Mouse (Mus musculus): ENCODE measurements at regions not wholly inside any gene's neighbourhood (a gene's known extent, or its start where the extent isn't known, plus 50 kb on each side); places are given as distances from the start of the nearest gene placed in this dataset.

DNA sequence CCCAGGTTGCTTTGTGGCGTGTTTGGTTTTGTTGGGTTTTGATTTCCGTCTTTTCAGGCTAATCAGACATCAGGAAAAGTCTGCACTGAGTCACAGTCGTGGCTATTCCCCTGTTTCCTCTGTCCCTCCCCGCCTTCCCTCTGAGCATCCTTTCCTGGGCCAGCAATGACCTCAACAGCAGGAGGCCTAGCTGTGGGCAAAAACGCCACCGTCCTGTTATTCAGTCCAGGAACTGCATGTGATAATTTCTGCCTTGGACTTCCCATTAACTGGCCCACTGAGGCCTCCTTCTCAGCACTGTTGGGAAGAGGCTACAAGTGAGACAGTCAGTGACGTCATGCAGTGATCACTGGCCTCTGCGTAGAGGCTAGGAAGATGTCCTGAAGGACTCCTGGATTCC lies 1212.0 kb upstream of the A1bg start:
- TF ChIP-seq GATA1 (IDR thresholded peaks at IDR 0.05; ENCODE audit: low read length), result no peak

- no peak for TF ChIP-seq GATA1 (IDR thresholded peaks at IDR 0.05; ENCODE audit: low read length)
Measured at GRCm38 (mm10) chr15:62134308-62134707, 1211.5 kb upstream of the A1bg start.

DNA sequence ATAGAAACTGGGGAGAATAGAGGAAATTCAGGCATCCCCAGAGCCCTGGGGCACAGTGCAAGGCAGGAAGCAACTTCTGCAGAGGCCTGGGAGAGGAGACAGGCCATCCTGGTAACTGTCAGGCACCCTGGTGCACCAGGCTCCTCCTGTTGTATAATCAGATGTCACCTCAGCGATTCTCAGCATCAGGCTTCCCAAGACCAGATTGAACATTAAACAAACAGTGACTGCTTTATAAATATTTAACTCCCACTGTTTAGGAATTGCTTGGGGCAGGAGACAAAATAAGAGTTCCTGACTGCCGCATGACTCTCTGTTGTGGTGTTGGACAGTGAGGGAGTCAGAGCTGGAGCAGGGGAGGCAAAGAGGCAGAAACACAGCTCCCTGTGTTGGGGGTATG lies 1210.1 kb upstream of the A1bg start:
- TF ChIP-seq GATA1 (IDR thresholded peaks at IDR 0.05; ENCODE audit: low read length), result no peak

GRCm38 (mm10) chr15:62131686-62132085 lies 1208.9 kb upstream of the A1bg start:
- TF ChIP-seq GATA1 (IDR thresholded peaks at IDR 0.05; ENCODE audit: low read length), result no peak

GRCm38 (mm10) chr15:62130530-62130929 lies 1207.7 kb upstream of the A1bg start:
- TF ChIP-seq GATA1 (IDR thresholded peaks at IDR 0.05; ENCODE audit: low read length), result no peak

DNA sequence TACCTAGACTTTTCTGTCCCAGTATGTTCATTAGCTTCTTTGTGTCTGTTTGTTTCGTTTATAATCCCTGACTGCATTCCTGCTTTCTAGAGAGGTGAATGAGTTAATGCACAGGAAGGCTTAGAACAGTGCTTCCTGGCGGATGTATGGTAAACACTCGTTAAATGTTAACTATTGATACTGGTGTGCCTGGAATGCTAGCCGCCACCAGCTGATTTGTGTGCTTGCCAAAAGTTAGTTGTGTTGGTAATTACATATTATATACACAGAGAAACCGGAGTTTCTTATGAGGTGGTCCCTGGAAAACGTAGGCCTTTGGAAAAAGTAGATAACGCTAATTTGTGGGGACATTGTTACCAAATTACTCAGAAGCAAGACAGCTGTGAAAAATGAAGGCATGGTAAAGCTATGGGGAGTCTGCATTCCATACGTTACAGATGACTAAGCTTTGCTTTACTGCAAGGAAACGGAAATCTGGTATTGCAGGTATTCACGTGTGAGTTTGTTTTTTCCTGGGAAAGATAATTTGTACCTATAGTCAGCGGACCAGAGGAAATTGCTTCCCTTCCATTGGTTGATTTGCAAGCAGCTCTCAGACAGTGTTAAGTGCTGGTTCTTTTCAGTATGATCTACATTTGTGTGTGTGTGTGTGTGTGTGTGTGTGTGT lies 1205.9 kb upstream of the A1bg start:
- no peak for TF ChIP-seq GATA1 (IDR thresholded peaks at IDR 0.05; ENCODE audit: low read length)

- TF ChIP-seq GATA1 (IDR thresholded peaks at IDR 0.05; ENCODE audit: low read length), result no peak
Measured at GRCm38 (mm10) chr15:62127602-62128158, 1204.9 kb upstream of the A1bg start.

DNA sequence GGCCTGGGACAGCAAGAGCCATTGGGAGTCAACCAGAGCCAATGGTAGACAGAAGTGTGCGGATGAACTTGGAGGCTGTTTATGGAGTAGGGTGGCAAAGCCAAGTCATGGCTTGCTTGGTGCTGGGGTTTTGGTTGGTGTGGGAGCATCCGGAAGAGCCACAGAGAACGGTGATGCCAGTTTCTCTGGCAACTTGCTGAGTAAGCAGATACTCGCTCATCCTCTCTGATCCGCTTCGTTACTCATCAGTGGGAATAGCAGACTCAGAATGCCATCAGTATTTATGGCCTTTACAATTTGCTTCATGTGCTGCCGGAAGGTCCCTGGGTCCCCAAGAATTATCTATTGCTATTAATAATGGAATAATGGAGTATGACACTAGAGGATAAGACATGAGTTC lies 1202.9 kb upstream of the A1bg start:
- TF ChIP-seq GATA1 (IDR thresholded peaks at IDR 0.05; ENCODE audit: low read length), result no peak

GRCm38 (mm10) chr15:62123756-62124155 lies 1200.9 kb upstream of the A1bg start:
- no peak for TF ChIP-seq GATA1 (IDR thresholded peaks at IDR 0.05; ENCODE audit: low read length)

DNA sequence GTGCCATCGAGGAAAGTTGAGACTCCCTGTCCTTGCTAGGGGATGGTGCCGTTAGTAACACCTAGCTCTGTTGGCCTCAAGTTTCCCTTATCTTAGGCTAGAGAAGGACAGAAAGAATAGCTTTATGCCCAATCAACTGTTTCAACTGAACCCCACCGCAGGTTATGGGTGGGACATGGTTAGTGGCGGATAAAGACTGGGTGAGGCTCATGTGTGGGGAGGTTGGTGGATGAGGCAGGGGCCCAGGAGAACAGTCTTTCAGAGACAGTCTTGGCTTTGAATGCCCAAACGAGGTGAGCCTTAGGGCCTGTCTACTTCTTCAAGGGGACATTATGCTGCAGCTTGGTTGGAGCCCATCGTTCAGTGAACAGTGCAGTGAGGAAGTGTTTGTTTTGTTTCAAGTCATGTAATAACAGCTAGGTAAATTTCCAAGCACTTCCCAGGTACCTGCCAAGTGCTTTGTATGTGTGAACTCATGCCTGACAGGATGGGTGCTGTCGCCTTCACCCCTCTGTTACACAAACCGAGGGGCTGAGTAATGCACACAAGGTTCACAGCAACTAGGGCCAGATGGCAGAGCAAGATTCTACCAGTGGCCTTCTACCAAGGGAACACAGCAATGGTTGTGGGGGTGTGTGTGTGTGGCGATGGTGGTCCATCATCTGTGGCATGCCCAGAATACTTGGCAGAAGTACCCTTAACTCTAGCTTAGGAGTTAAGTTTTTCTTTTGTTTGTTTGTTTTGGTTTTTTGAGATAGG lies 1199.6 kb upstream of the A1bg start:
- TF ChIP-seq GATA1 (IDR thresholded peaks at IDR 0.05; ENCODE audit: low read length), result no peak

- TF ChIP-seq GATA1 (IDR thresholded peaks at IDR 0.05; ENCODE audit: low read length), result no peak
Measured at GRCm38 (mm10) chr15:62121696-62122095, 1198.9 kb upstream of the A1bg start.

DNA sequence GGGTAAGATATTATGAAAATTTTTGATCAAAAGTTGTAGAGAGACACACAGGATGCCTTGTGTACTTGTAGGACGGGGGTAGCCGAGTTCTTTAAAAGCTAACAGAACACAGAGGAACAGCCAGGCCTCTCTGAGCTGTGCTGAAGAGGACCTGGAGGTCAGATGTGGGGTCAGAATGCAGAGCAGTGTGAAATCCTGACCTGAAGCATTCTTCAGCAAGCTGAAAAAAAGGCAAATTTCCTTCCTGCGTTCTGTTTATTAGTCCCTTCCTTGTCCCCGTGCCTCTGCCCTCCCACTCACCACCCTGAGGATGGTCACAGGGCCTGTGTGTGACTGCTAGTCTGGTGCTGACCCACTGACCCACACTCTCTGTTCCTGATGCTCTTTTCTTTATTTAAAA lies 1197.9 kb upstream of the A1bg start:
- no peak for TF ChIP-seq GATA1 (IDR thresholded peaks at IDR 0.05; ENCODE audit: low read length)

- no peak for TF ChIP-seq GATA1 (IDR thresholded peaks at IDR 0.05; ENCODE audit: low read length)
Measured at GRCm38 (mm10) chr15:62118997-62119396, 1196.2 kb upstream of the A1bg start.

GRCm38 (mm10) chr15:62116184-62116583 lies 1193.4 kb upstream of the A1bg start:
- no peak for TF ChIP-seq GATA1 (IDR thresholded peaks at IDR 0.05; ENCODE audit: low read length)

DNA sequence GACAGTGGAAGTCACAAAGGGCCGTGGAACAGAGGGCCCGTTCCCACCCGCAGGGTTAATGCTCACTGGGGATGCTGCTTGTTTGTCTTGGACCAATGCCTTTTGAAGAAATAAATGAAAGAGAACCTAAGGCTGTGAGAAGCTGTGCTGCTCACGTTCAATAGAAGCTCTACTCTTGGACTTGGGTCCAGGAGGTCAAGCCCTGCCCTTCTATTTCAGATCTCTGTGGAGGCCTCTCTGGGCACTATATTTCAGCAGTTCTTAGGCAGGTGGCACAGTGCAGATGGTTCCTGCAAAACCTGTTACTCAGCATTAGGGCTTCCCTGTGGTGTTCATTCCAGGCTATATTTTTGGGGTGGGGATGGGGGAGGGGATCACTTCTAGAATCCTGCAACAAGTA lies 1192.0 kb upstream of the A1bg start:
- TF ChIP-seq GATA1 (IDR thresholded peaks at IDR 0.05; ENCODE audit: low read length), result no peak

- no peak for TF ChIP-seq GATA1 (IDR thresholded peaks at IDR 0.05; ENCODE audit: low read length)
Measured at GRCm38 (mm10) chr15:62112151-62112550, 1189.3 kb upstream of the A1bg start.

DNA sequence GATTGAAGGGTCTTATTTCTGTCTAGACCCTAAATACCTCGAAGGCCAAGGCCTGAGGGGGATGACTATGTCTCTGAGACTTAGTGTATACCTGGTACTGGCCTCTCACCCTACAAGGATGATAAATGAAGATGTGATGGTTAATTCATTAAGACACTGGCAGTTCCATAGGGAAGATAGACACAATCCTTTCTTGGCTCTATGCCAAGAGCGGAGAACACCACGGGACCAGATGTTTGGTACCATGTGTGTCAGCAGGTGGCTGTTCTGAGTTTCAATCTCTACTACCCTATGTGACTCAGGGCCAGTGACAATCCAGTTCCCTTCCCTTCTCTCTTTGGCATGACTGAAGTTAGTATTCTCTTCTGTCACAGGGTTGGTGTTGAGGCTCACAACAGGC lies 1185.2 kb upstream of the A1bg start:
- TF ChIP-seq GATA1 (IDR thresholded peaks at IDR 0.05; ENCODE audit: low read length), result no peak
